Mouse (Mus musculus) kidney, adult 2 months (tissue): ENCODE measurements around the gene Dhx58.

Source experiments
- CTCF ChIP-seq: fragments of 200-500 bp; conservative IDR thresholded peaks from 2 replicates; pipeline ENCODE4 v1.5.1; 2011; ENCODE audit warnings: low read depth, mild to moderate bottlenecking, control low read depth, low read length, moderate library complexity, mixed read lengths; ENCODE audit not compliant: insufficient read depth, insufficient read length
- POLR2A ChIP-seq: fragments of 200-500 bp; IDR thresholded peaks from one replicate; pipeline ENCODE4 v1.6.1; 2011; ENCODE audit warnings: low read depth, low read length, control low read depth

GRCm38 (mm10) chr11:100714948-100715347, 10.9 kb upstream of the Dhx58 start:
- no peak for TF ChIP-seq CTCF
- no peak for TF ChIP-seq POLR2A
